Mouse (Mus musculus) adrenal gland, postnatal 14 days (tissue): ENCODE data around the gene Clrn2. TPM values are rescaled to one million over a fixed set of nuclear protein-coding genes. Genes with fewer than 3 reads are reported as not detected.

Experiments
- DNase-seq: peaks from one replicate; pipeline ENCODE4 v3.0.0; 2021; ENCODE audit warnings: mixed read lengths
- total RNA-seq: library from RNA; stranded (reverse); gene quantifications from 2 replicates; pipeline ENCODE4 v1.2.3, GENCODE M21; 2021

Gene Clrn2
- total RNA-seq, 1 experiment from 2014 or later: not detected

DNA sequence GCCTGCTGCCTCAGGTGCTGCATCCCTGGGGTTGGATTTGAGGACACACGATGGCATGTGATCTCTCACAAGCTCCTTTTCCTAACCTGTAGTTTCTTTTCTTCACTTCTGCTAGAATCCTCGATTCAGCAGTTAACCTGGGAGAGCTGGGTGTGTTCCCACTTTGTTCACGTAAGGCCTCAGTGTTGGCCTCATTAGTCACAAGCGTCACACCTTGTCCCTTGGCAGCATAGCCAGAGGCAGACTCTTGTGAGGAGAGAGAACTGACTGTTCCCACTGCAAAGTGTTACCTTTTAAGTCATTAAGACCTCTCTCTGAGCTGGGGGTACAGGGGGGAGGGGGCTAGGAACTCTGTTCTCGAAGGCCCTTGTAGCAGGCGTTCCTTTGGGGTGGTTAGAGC lies 59.4 kb downstream of the Clrn2 start:
- no peak for DNase-seq

GRCm38 (mm10) chr5:45513511-45513910 lies 60.0 kb downstream of the Clrn2 start:
- DNase-seq: no peak

Other genes with a start within 250 kb of the Clrn2 start
- 140 and 142 TPM in 2 replicates for gene Qdpr, start 3.5 kb upstream of the Clrn2 start, total RNA-seq
- 87.3 and 89.3 TPM in 2 replicates for gene Lap3, start 39.6 kb downstream of the Clrn2 start, total RNA-seq
- 75.0 and 75.8 TPM in 2 replicates for gene Med28, start 66.5 kb downstream of the Clrn2 start, total RNA-seq
- 0.74 and 1.2 TPM in 2 replicates for gene Fam184b, start 185.9 kb downstream of the Clrn2 start, total RNA-seq
- 7.6 and 9.8 TPM in 2 replicates for gene Ncapg, start 216.2 kb downstream of the Clrn2 start, total RNA-seq